Mouse (Mus musculus): Measurements from ENCODE around the gene Ninl. TPM values are rescaled to one million over a fixed set of nuclear protein-coding genes. Genes with fewer than 3 reads are reported as not detected.
A peak's percentile ranks its signal among the peaks of the same experiment; 100 is the strongest.

The Ninl gene
- polyA plus RNA-seq, 1 experiment from 2014 or later = 13.0 TPM

DNA sequence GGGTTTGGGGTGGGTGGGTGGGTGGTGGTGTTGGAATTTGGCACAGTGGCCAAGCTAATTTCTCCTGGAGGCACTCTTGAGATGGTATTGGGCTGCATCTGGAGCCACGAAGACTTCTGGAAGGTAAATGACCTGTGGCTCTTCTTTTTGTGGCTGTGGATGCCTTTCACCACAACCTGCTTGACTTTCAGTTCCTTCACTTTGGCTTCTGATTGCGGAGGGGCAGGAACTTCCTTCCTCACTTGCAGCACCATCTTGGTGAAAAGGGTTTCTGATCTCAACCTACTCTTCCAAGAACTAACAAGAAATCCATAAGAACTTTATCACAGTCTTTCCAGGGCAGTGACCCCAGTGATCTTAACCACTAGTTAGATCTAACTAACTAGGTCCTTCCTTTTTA is 23.9 kb downstream of the Ninl start:
- no peak for ATAC-seq (ENCODE audit: low FRiP score, low TSS enrichment)
- H3K4me3 ChIP-seq (ENCODE audit: low read length) = no peak overlapping the region
- H3K9me3 ChIP-seq (ENCODE audit: low read length) = no peaks in the 10 kb centered on the region
- no peaks in the 10 kb centered on the region for H3K36me3 ChIP-seq (ENCODE audit: insufficient read depth, low read length)
- H3K9ac ChIP-seq (replicated peaks; ENCODE audit: low read length) = no peak overlapping the region
- H3K27ac ChIP-seq (ENCODE audit: low read length) = no peak overlapping the region
- no peaks in the 10 kb centered on the region for H3K4me1 ChIP-seq (ENCODE audit: insufficient read depth, low read length)
- WGBS = 70% methylated on average over 2 of the region's 2 CpGs
- no peak overlapping the region for H3K4me2 ChIP-seq (replicated peaks; ENCODE audit: low read depth, low read length)
- peaks cover 2% of the 10 kb centered on the region; the same call in 1 of the 2 replicates for H3K27me3 ChIP-seq (ENCODE audit: insufficient read depth, low read length)

DNA sequence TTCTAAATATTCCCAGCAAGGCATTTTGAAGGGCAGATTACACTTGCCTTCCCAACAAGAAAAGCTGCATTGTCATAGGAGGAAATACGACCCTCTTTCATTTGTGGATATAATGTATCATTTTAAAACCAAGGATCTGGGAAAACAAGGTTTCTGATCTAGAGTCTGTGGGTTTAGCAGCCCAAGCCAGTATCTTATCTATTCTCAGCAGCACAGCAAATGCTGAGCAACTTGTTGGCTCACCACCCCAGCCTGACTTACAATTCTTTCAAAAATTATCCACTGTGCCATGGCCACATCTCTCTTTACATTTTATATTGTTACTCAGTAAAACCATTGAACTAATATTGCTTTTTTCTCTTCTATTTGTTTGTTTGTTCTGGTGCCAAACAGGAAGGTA is 27.9 kb downstream of the Ninl start:
- H3K36me3 ChIP-seq (ENCODE audit: insufficient read depth, low read length) = no peaks in the 10 kb centered on the region
- H3K27me3 ChIP-seq (ENCODE audit: insufficient read depth, low read length) = peaks cover 2% of the 10 kb centered on the region; the same call in 1 of the 2 replicates
- WGBS = 76% methylated on average over 1 of the region's 1 CpGs
- no peak overlapping the region for H3K4me2 ChIP-seq (replicated peaks; ENCODE audit: low read depth, low read length)
- no peak overlapping the region for H3K9ac ChIP-seq (replicated peaks; ENCODE audit: low read length)
- H3K4me3 ChIP-seq (ENCODE audit: low read length) = no peak overlapping the region
- H3K27ac ChIP-seq (ENCODE audit: low read length) = no peak overlapping the region
- peaks cover 9% of the 10 kb centered on the region; the same call in 1 of the 2 replicates for H3K4me1 ChIP-seq (ENCODE audit: insufficient read depth, low read length)
- ATAC-seq (ENCODE audit: low FRiP score, low TSS enrichment) = no peak
- no peaks in the 10 kb centered on the region for H3K9me3 ChIP-seq (ENCODE audit: low read length)

DNA sequence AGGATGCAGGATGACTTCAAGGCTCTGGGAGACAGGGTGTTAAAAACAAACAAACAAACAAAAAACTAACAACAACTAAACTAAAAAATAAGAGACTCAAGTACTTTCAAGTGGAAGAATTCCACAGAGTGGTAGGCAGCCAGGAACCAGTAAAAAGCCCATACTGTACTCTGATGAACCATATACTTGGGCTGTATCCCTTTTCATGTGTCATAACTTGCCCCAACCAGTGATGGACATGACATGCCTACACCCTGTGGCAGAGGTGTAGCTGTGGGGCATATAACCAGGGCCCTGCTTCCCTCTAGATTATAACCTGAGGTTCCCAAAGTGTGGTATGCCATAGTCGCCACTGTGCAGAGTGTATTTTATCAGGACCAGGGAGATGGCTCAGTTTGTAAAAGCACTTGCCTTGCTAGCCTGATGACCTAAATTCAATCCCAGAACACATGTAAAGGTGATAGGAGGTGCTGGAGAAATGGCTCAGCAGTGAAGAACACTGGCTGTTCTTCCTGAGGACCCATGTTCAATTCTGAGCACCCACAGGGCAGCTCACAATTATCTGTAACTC is 29.6 kb downstream of the Ninl start:
- WGBS = 92% methylated on average over 1 of the region's 1 CpGs
- peak overlapping the region; percentile 89; the same call in 1 of the 2 replicates for H3K9ac ChIP-seq (replicated peaks; ENCODE audit: low read length)

DNA sequence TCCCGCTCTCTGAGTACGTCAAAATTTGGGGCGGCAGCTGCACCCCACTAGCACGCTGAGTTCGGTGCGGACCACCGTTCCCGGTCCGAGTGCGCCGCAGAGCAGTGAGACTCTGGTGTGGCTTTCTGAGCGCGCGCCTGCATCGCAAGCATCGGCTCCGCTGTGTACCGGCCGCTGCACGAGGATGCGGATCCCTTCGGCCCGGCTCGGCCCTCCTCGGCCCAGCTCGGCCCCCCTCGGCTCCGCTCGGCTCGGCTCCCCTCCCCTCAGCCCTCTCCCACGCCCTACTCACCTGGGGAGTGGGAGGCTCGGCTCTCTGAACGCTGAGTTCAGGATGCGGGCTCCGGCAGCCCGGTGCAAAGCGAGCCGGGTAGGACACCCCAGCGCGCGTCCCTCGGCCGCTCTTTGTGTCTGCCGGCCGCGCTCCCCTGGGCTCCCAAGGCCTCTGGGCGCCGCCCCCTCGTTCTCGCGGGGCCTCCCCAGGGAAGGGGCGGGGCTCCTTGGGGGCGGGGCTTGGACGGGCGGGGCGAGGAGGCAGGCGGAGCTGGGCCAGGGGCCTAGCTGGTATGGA is 30.2 kb downstream of the Ninl start:
- Histone ChIP-seq H3K4me2 (replicated peaks; ENCODE audit: low read depth, low read length) (peak overlapping the region; percentile 95), H3K27me3 (ENCODE audit: insufficient read depth, low read length) (peaks cover 2% of the 10 kb centered on the region; the same call in 1 of the 2 replicates), H3K9ac (replicated peaks; ENCODE audit: low read length) (peak overlapping the region; percentile 89), H3K36me3 (ENCODE audit: insufficient read depth, low read length) (no peaks in the 10 kb centered on the region), H3K27ac (ENCODE audit: low read length) (peak overlapping the region; percentile 75; the same call in 1 of the 2 replicates), H3K9me3 (ENCODE audit: low read length) (no peaks in the 10 kb centered on the region), H3K4me3 (ENCODE audit: low read length) (peak overlapping the region; percentile 76), H3K4me1 (ENCODE audit: insufficient read depth, low read length) (peaks cover 9% of the 10 kb centered on the region; the same call in 1 of the 2 replicates)
- under 1% methylated on average over 53 of the region's 57 CpGs for WGBS
- peak; percentile 97 for ATAC-seq (ENCODE audit: low FRiP score, low TSS enrichment)

More for the DNA sequence above, 29.6 kb downstream of the Ninl start:
- Histone ChIP-seq H3K27me3 (ENCODE audit: insufficient read depth, low read length) (peaks cover 2% of the 10 kb centered on the region; the same call in 1 of the 2 replicates), H3K27ac (ENCODE audit: low read length) (no peak overlapping the region), H3K4me2 (replicated peaks; ENCODE audit: low read depth, low read length) (peak overlapping the region; percentile 95), H3K4me1 (ENCODE audit: insufficient read depth, low read length) (peaks cover 9% of the 10 kb centered on the region; the same call in 1 of the 2 replicates), H3K4me3 (ENCODE audit: low read length) (peak overlapping the region; percentile 76), H3K36me3 (ENCODE audit: insufficient read depth, low read length) (no peaks in the 10 kb centered on the region), H3K9me3 (ENCODE audit: low read length) (no peaks in the 10 kb centered on the region)
- peak; percentile 70 for ATAC-seq (ENCODE audit: low FRiP score, low TSS enrichment)

DNA sequence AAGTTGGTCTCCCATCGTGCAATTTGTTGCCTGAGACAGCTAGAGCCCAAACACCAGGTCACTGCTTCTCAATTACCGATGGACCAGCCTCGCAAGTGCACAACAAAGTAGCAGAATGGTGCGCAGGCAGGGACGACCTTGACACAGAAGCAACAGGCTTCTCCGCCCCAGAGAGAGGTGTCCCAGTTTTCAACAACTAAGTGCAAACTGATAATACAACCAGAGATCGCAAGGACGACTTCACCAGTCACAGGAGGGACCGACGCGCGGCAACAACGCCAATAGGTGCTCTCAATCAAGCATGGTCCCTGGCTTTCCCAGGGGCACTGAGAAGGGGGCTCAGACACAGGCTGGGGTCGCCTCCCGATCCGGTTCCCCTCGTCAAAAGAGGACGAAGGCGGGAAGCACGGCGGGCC is 30.7 kb downstream of the Ninl start:
- H3K4me1 ChIP-seq (ENCODE audit: insufficient read depth, low read length) = peaks cover 9% of the 10 kb centered on the region; the same call in 1 of the 2 replicates
- under 1% methylated on average over 21 of the region's 21 CpGs for WGBS
- peak; percentile 42; the same call in 1 of the 2 replicates for ATAC-seq (ENCODE audit: low FRiP score, low TSS enrichment)
- peaks cover 2% of the 10 kb centered on the region; the same call in 1 of the 2 replicates for H3K27me3 ChIP-seq (ENCODE audit: insufficient read depth, low read length)
- peak overlapping the region; percentile 76 for H3K4me3 ChIP-seq (ENCODE audit: low read length)
- H3K9me3 ChIP-seq (ENCODE audit: low read length) = no peaks in the 10 kb centered on the region
- H3K36me3 ChIP-seq (ENCODE audit: insufficient read depth, low read length) = no peaks in the 10 kb centered on the region
- H3K9ac ChIP-seq (replicated peaks; ENCODE audit: low read length) = peak overlapping the region; percentile 89
- H3K27ac ChIP-seq (ENCODE audit: low read length) = no peak overlapping the region; the same call in 1 of the 2 replicates
- peak overlapping the region; percentile 95 for H3K4me2 ChIP-seq (replicated peaks; ENCODE audit: low read depth, low read length)

DNA sequence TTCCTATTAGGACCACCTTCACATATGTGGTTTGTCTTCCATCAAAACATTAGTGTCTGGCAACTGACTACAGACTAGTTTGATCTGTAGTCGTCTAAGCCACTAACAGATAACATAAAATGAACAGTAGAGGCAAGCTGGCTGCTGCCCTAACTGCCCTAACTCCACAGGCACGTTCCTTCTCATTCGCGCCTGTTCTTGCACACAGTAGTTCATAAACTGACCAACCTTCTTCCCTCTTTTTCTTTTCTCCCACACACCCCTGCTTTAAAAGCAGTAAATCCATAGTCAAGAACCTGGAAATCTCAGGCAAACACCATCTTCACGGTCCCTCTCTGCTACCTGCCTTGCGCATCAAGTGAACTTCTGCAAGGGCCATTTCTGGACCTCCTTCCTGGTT is 31.2 kb downstream of the Ninl start:
- peak overlapping the region; percentile 95 for H3K4me2 ChIP-seq (replicated peaks; ENCODE audit: low read depth, low read length)
- peak overlapping the region; percentile 89 for H3K9ac ChIP-seq (replicated peaks; ENCODE audit: low read length)
- no peaks in the 10 kb centered on the region for H3K36me3 ChIP-seq (ENCODE audit: insufficient read depth, low read length)
- no peak for ATAC-seq (ENCODE audit: low FRiP score, low TSS enrichment)
- no peak overlapping the region for H3K27ac ChIP-seq (ENCODE audit: low read length)
- peak overlapping the region; percentile 76 for H3K4me3 ChIP-seq (ENCODE audit: low read length)
- 25% methylated on average over 6 of the region's 6 CpGs for WGBS
- H3K27me3 ChIP-seq (ENCODE audit: insufficient read depth, low read length) = peaks cover 2% of the 10 kb centered on the region; the same call in 1 of the 2 replicates
- H3K9me3 ChIP-seq (ENCODE audit: low read length) = no peaks in the 10 kb centered on the region
- H3K4me1 ChIP-seq (ENCODE audit: insufficient read depth, low read length) = peaks cover 9% of the 10 kb centered on the region; the same call in 1 of the 2 replicates

DNA sequence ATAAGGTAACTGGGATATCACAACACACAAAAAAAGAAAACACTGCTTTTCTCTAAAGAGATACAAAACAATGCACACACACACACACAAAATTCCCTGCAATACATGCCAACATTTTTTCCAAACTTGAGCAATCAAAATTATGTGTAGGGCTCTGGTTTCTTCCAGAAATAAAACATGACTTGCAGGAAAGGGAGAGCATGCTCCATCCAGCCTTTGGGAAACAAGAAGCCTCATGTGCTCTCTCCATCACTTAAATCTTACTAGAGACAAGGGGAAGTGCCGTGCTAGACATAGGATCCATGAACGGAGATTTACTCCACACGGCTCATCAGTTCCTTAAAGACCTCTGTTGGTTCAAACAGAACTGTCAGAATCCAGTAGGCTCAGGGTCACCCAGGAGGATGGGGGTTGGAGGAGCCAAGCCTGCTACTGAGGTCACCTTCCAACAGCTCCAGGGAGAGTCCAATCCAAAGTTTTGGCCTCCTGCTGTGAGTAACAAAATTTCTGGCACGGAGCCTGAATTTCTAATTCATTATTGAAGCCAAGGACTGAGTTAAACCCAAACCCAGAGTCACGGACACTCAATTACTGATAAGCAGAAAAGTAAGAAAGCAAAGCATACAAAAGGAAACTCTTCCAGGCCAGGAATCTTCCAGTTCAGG is 32.8 kb downstream of the Ninl start:
- H3K9ac ChIP-seq (replicated peaks; ENCODE audit: low read length) = no peak overlapping the region
- no peak for ATAC-seq (ENCODE audit: low FRiP score, low TSS enrichment)
- no peak overlapping the region for H3K4me3 ChIP-seq (ENCODE audit: low read length)
- H3K27me3 ChIP-seq (ENCODE audit: insufficient read depth, low read length) = peaks cover 2% of the 10 kb centered on the region; the same call in 1 of the 2 replicates
- H3K4me2 ChIP-seq (replicated peaks; ENCODE audit: low read depth, low read length) = no peak overlapping the region
- WGBS = 39% methylated on average over 5 of the region's 5 CpGs
- H3K27ac ChIP-seq (ENCODE audit: low read length) = no peak overlapping the region
- peaks cover 9% of the 10 kb centered on the region; the same call in 1 of the 2 replicates for H3K4me1 ChIP-seq (ENCODE audit: insufficient read depth, low read length)
- H3K9me3 ChIP-seq (ENCODE audit: low read length) = no peaks in the 10 kb centered on the region
- no peaks in the 10 kb centered on the region for H3K36me3 ChIP-seq (ENCODE audit: insufficient read depth, low read length)

DNA sequence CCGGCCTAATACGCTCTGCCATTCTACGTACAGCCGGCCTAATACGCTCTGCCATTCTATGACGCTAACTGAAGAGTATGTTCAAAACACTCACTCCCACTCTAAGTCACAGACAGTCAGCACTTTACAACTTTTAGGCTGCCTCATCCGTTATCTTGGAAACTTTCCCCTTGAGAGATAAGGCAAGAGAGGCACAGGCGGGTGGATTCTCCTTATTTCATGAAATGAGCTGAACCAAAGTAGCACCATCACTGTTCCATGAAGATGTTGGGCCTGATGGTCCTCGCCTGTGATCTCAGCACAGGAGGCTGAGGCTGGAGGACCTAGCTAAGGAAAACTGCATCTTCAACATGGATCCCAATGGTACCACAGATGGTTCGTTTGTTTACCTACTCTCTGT is 34.8 kb downstream of the Ninl start:
- Histone ChIP-seq H3K36me3 (ENCODE audit: insufficient read depth, low read length) (no peaks in the 10 kb centered on the region), H3K9me3 (ENCODE audit: low read length) (no peaks in the 10 kb centered on the region), H3K27me3 (ENCODE audit: insufficient read depth, low read length) (no peaks in the 10 kb centered on the region), H3K4me3 (ENCODE audit: low read length) (no peak overlapping the region), H3K4me1 (ENCODE audit: insufficient read depth, low read length) (peaks cover 11% of the 10 kb centered on the region), H3K27ac (ENCODE audit: low read length) (no peak overlapping the region), H3K9ac (replicated peaks; ENCODE audit: low read length) (no peak overlapping the region), H3K4me2 (replicated peaks; ENCODE audit: low read depth, low read length) (no peak overlapping the region)
- 91% methylated on average over 10 of the region's 10 CpGs for WGBS
- no peak for ATAC-seq (ENCODE audit: low FRiP score, low TSS enrichment)

DNA sequence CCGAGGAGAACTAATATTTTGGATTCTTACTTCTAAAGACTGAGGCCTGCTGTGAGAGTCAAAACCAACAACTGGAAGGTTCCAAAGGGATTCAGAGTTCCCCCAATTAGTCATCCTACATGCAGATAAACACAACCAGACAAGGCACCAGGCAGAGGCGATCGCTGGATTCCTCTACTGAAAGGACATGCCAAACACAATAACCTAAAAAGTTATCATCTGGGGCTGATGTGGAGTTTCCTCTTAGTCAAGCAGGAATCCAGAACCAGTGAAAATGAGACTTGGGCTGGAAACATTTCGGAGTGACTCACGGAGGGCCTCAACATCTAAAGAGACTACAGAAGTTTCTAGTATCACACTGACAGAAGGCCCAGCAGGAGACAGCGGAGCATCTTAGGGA is 35.4 kb downstream of the Ninl start:
- WGBS = 81% methylated on average over 6 of the region's 6 CpGs
- H3K9ac ChIP-seq (replicated peaks; ENCODE audit: low read length) = no peak overlapping the region
- no peaks in the 10 kb centered on the region for H3K27me3 ChIP-seq (ENCODE audit: insufficient read depth, low read length)
- peaks cover 17% of the 10 kb centered on the region for H3K4me1 ChIP-seq (ENCODE audit: insufficient read depth, low read length)
- no peak overlapping the region for H3K27ac ChIP-seq (ENCODE audit: low read length)
- H3K9me3 ChIP-seq (ENCODE audit: low read length) = no peaks in the 10 kb centered on the region
- H3K4me3 ChIP-seq (ENCODE audit: low read length) = no peak overlapping the region
- H3K4me2 ChIP-seq (replicated peaks; ENCODE audit: low read depth, low read length) = no peak overlapping the region
- no peaks in the 10 kb centered on the region for H3K36me3 ChIP-seq (ENCODE audit: insufficient read depth, low read length)
- no peak for ATAC-seq (ENCODE audit: low FRiP score, low TSS enrichment)

Data from kidney, embryonic 16.5 days (tissue).